Mouse (Mus musculus) heart, embryonic 11.5 days (tissue): ENCODE results near the gene Mrpl14. TPM values are rescaled to one million over a fixed set of nuclear protein-coding genes. Genes with fewer than 3 reads are reported as not detected.

ENCODE experiments used
- ATAC-seq: fragments of 200-750 bp; cut with Nextera tagmentation; replicated peaks from 2 replicates; pipeline ENCODE4 v1.8.0; 2017; ENCODE audit warnings: moderate library complexity; ENCODE audit not compliant: insufficient number of reproducible peaks, low FRiP score, low TSS enrichment
- H3K27ac ChIP-seq: fragments of 300-500 bp; sonication (generic); 2 replicates; pipeline ENCODE4 v1.5.1; 2014; ENCODE audit warnings: mild to moderate bottlenecking, low read depth, low read length
- H3K27me3 ChIP-seq: fragments of 300-500 bp; sonication (generic); 2 replicates; pipeline ENCODE4 v1.6.1; 2014; ENCODE audit warnings: mild to moderate bottlenecking, low read length, mixed read lengths; ENCODE audit not compliant: control insufficient read depth, insufficient read depth
- H3K36me3 ChIP-seq: fragments of 300-500 bp; sonication (generic); 2 replicates; pipeline ENCODE4 v1.6.1; 2014; ENCODE audit warnings: mild to moderate bottlenecking, low read length, moderate library complexity, mixed read lengths; ENCODE audit not compliant: control insufficient read depth, insufficient read depth
- H3K4me1 ChIP-seq: fragments of 300-500 bp; sonication (generic); 2 replicates; pipeline ENCODE4 v1.6.1; 2014; ENCODE audit warnings: low read length; ENCODE audit not compliant: control insufficient read depth, insufficient read depth
- H3K4me2 ChIP-seq: fragments of 300-500 bp; sonication (generic); 2 replicates; pipeline ENCODE4 v1.6.1; 2014; ENCODE audit warnings: mild to moderate bottlenecking, moderate library complexity
- H3K4me3 ChIP-seq: fragments of 300-500 bp; sonication (generic); 2 replicates; pipeline ENCODE4 v1.5.1; 2014; ENCODE audit warnings: low read depth, low read length
- H3K9ac ChIP-seq: fragments of 300-500 bp; sonication (generic); 2 replicates; pipeline ENCODE4 v1.6.1; 2014; ENCODE audit warnings: mild to moderate bottlenecking, low read depth, low read length, moderate library complexity
- H3K9me3 ChIP-seq: fragments of 300-500 bp; sonication (generic); replicated peaks from 2 replicates; pipeline ENCODE4 v1.6.1; 2016; ENCODE audit warnings: low read length; ENCODE audit not compliant: control insufficient read depth
- WGBS: fragments of 180-500 bp; shearing (Covaris S2); extraction: QIAGEN DNeasy Blood & Tissue Kit; methylation state at CpG from one replicate; pipeline ENCODE4 v1.1.7; 2014; ENCODE audit not compliant: insufficient replicate concordance; 5-methylcytosine and 5-hydroxymethylcytosine counted together
- polyA plus RNA-seq: library from polyadenylated mRNA; unstranded; fragments of >200 nt; fragmentation: Nextera tagmentation; extraction: Ambion mirVana; gene quantifications from 2 replicates; pipeline ENCODE4 v1.2.1, GENCODE M21; 2014

Gene Mrpl14
- polyA plus RNA-seq, 1 experiment from 2014 or later, result 131 TPM

DNA sequence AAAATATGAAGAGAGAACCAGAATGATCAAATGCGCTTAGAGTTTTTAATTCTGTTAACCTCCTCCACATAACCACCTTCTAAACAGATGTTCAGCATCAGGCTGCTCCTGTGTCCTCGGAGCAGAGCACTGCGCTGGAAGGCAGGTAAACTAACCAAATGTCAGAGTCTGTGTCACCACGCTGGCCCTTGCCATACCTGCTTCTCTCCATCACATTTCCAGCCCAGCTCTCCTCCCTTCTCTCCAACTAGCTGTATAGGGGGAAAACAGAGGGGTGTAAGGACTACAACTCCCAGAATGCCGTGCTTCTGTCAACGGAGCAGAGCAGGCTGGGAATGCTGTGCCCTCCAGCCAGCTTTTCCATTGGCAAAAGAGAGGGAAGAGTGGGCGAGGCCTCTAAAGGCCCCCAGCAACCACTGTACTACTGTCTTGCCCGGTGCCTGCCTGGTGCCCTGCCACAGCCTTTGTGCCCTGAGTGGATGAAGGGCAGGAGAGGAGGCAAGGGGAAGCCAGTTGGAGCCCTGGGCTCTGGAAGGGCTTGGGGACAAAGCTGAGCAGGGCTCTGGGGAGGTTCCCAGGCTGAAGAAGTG, 5.6 kb upstream of the Mrpl14 start:
- H3K27ac ChIP-seq, result peak overlapping the region; percentile 69
- peak overlapping the region; percentile 14; the same call in 1 of the 2 replicates for H3K4me3 ChIP-seq
- H3K36me3 ChIP-seq, result peaks cover 8% of the 10 kb centered on the region; the same call in 1 of the 2 replicates
- no peaks in the 10 kb centered on the region for H3K27me3 ChIP-seq
- peak overlapping the region; percentile 52 for H3K9ac ChIP-seq
- 53% methylated on average over 8 of the region's 8 CpGs for WGBS
- peak; percentile 37; the same call in 1 of the 2 replicates for ATAC-seq
- H3K9me3 ChIP-seq, result no peaks in the 10 kb centered on the region
- H3K4me1 ChIP-seq, result peaks cover 19% of the 10 kb centered on the region
- H3K4me2 ChIP-seq, result peak overlapping the region; percentile 54

DNA sequence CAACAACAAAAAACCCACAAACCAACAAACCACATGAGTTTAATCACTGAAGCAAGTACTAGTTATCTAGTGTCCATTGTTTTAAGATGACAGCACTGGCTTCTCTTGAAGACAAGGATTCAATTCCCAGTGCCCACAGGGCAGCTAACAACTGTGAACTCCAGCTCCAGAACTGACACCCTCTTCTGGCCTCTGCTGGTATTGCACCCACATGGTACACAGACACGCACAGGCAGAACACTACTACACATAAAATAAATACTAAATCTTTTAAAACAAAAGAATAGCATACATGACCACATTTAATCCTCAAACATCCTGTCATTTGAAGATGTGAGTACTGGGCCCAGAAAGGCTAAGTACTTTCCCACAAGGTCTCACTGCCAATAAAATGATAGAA, 4.5 kb upstream of the Mrpl14 start:
- Histone ChIP-seq H3K4me3 (no peak overlapping the region), H3K27ac (no peak overlapping the region), H3K9me3 (no peaks in the 10 kb centered on the region), H3K4me1 (peaks cover 19% of the 10 kb centered on the region), H3K36me3 (peaks cover 6% of the 10 kb centered on the region; the same call in 1 of the 2 replicates), H3K27me3 (no peaks in the 10 kb centered on the region), H3K4me2 (no peak overlapping the region), H3K9ac (no peak overlapping the region)
- 97% methylated on average over 1 of the region's 1 CpGs for WGBS
- no peak for ATAC-seq

DNA sequence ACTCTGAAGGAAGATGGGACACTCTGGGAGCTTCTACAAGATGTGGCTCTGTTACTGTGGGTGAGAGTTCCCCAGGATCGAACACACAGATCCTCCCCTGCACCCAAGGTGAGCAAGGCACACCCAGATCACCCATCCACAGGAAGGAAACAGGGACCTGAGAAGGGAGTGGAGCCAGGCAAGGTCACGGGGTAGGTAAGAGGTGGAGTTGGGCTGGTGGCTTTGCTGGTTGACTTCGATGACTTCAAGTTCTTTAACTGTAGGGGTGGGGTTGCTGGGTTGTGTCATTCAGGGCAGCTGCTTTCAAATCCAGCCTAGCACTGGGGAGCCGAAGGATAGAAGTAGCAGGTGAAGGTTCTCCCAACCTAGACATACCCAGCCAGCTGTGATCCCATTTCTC, 3.3 kb upstream of the Mrpl14 start:
- Histone ChIP-seq H3K9me3 (no peaks in the 10 kb centered on the region), H3K9ac (no peak overlapping the region), H3K4me3 (no peak overlapping the region), H3K36me3 (0 out of 2 replicates have a peak, but pooled peaks cover under 1% of the 10 kb centered on the region), H3K27ac (no peak overlapping the region), H3K27me3 (no peaks in the 10 kb centered on the region), H3K4me2 (no peak overlapping the region), H3K4me1 (peaks cover 29% of the 10 kb centered on the region)
- no peak for ATAC-seq
- 80% methylated on average over 4 of the region's 4 CpGs for WGBS

DNA sequence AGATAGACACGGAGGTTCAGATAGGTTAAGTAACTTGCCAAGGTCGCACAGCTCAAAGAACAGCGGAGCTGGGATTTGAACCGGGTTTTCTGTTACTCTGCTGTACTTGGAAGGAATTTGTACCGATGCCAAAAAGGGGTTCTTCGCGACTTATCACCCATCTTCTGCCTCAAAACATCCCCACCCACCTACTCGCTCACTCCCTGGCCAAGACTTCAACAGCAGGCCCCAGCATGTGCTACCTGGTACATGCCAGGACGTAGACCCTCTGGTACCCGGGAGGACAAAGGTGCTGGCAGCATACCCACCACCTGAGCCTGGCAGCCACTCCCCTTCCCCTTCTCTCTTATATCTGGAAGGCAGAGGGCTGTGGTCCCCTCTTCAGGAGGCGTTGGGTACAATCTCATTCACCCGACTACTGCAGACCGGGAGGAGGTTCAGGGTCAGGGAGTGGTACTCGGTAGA, 1.4 kb upstream of the Mrpl14 start:
- H3K4me2 ChIP-seq, result peak overlapping the region; percentile 89
- peaks cover 26% of the 10 kb centered on the region for H3K4me1 ChIP-seq
- no peaks in the 10 kb centered on the region for H3K9me3 ChIP-seq
- 31% methylated on average over 14 of the region's 14 CpGs for WGBS
- H3K36me3 ChIP-seq, result no peaks in the 10 kb centered on the region
- no peaks in the 10 kb centered on the region for H3K27me3 ChIP-seq
- ATAC-seq, result no peak
- no peak overlapping the region for H3K27ac ChIP-seq
- H3K9ac ChIP-seq, result peak overlapping the region; percentile 90
- peak overlapping the region; percentile 76 for H3K4me3 ChIP-seq

DNA sequence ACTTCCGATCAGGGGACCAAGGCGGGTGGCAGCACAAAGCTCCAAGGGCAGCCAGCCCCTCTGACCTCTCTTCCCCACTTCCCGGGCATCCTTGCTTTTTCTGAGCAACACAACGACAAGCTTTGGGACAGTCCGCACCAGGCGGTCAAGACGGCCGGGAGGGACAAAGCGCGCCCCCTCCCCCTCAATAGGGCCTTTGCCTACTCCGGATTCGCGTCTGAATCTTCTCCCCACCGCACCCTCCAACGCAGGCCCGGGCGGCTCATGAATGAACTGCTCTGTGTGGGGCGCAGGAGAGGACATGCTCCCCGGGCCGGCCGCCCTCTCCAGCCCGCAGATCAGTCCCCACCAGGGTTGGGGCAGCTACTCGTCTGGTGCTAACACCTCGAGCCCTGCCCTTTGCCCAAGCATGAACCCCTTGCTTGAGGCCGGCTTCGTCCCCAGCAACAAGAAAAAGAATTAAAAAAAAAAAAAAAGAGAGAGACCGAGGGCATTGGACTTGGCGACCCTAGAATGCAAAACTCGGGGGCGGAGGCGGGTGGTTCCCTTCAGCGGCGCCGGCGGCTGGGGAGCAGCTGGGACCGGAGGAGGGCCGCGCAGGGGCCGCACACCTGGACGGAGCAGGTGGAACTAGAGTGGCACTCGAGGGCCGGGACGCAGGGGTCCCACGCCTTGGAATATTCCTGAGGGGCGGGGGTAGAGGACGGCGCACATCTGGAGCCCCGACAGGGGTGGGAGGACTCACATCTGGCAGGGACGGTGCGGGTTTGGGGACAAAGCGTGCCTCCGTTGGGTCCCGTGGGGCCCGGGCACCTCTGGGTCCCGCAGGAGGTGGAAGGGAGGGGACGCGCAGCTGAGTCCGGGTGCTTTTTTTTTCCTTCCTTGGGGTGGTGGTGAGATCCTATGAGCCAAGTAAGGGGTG, 690 bp upstream of the Mrpl14 start:
- peak overlapping the region; percentile 65 for H3K27ac ChIP-seq
- no peaks in the 10 kb centered on the region for H3K9me3 ChIP-seq
- H3K4me2 ChIP-seq, result peak overlapping the region; percentile 89
- no peaks in the 10 kb centered on the region for H3K36me3 ChIP-seq
- WGBS, result 1% methylated on average over 58 of the region's 58 CpGs
- peak; percentile 43 for ATAC-seq
- peaks cover 26% of the 10 kb centered on the region for H3K4me1 ChIP-seq
- peak overlapping the region; percentile 76 for H3K4me3 ChIP-seq
- H3K9ac ChIP-seq, result peak overlapping the region; percentile 90
- no peaks in the 10 kb centered on the region for H3K27me3 ChIP-seq

DNA sequence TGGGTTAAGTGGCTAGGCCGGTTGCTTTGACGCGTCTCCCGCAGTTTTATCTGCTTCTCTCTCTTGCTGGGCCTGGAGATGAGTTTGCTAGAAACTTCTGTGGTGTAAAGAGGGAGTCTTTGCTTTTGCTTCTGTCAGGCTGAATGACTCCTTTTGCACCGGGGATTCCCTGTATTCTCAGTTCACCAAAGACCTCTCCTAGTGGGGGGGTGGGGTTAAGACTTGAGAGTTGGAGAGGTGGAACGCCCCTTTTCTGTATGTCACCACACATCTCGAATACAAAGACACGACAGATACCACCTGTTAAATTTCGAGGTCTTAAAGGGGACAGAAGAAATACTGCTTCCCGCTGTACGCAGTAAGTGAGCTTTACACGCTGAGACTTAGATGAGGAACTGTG, 594 bp downstream of the Mrpl14 start, which contains the start of gene Tmem63b:
Gene Tmem63b, minus strand, starts transcription at position 190 of the 400 bp plus-strand sequence.
- H3K9ac ChIP-seq, result peak within 1 kb of the TSS; percentile 90
- 0 out of 2 replicates have a peak, but pooled peaks have one; percentile 32 for ATAC-seq
- peak within 1 kb of the TSS; percentile 65 for H3K27ac ChIP-seq
- no peaks in the 10 kb centered on the region for H3K27me3 ChIP-seq
- H3K4me2 ChIP-seq, result peak within 1 kb of the TSS; percentile 89
- peak within 1 kb of the TSS; percentile 76 for H3K4me3 ChIP-seq
- H3K36me3 ChIP-seq, result no peaks in the 10 kb centered on the region
- WGBS, result 7% methylated on average over 12 of the region's 12 CpGs
- peaks cover 20% of the 10 kb centered on the region for H3K4me1 ChIP-seq
- H3K9me3 ChIP-seq, result no peaks in the 10 kb centered on the region

DNA sequence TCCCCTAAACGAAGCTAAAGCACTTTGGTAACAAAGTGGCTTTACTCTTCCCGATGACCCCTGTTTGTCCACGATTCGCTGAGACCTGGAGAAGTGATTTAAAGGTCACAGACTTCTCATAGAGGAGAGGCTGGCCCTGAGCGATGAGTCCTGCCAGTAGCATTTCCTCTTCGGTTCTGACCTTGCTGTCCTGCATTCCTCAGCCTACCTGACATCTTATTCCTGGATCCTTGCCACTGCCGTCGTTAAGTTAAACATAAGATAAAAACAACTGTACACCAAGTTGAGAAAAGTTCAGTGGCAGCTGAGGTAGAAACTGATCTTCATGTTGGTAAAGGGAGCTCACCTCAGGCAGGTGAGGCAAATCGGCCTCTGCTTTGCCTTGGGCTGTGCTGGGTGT, 3.0 kb downstream of the Mrpl14 start:
- no peak overlapping the region for H3K27ac ChIP-seq
- no peak for ATAC-seq
- no peaks in the 10 kb centered on the region for H3K36me3 ChIP-seq
- H3K4me1 ChIP-seq, result peaks cover 36% of the 10 kb centered on the region
- H3K4me3 ChIP-seq, result no peak overlapping the region
- WGBS, result 71% methylated on average over 9 of the region's 9 CpGs
- no peak overlapping the region for H3K9ac ChIP-seq
- no peaks in the 10 kb centered on the region for H3K27me3 ChIP-seq
- H3K9me3 ChIP-seq, result no peaks in the 10 kb centered on the region
- no peak overlapping the region for H3K4me2 ChIP-seq

DNA sequence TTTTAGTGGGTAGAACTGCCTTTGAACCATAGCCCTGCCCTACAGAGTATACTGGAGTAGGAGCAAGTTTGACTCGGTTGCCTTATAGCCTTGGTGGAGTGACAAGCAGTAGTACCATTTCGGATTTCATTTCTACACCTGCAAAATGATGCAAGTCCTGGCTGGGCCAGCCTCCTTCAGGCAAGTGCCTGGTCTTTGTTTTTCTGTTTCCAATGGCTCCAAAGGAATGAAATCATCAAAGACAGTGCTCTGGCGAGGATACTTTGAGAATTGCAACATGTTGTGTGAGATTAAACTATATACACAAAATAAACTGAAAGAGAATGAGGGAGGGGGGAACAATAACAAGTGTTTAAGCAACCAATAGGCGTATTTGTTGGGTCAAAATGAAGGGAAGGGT, 3.9 kb downstream of the Mrpl14 start:
- Histone ChIP-seq H3K9ac (no peak overlapping the region), H3K4me1 (peaks cover 33% of the 10 kb centered on the region), H3K27me3 (no peaks in the 10 kb centered on the region), H3K9me3 (no peaks in the 10 kb centered on the region), H3K36me3 (no peaks in the 10 kb centered on the region), H3K4me3 (no peak overlapping the region), H3K27ac (no peak overlapping the region), H3K4me2 (no peak overlapping the region)
- 82% methylated on average over 4 of the region's 4 CpGs for WGBS
- ATAC-seq, result no peak
